Mouse (Mus musculus): ENCODE data around the gene Pigk.

DNA sequence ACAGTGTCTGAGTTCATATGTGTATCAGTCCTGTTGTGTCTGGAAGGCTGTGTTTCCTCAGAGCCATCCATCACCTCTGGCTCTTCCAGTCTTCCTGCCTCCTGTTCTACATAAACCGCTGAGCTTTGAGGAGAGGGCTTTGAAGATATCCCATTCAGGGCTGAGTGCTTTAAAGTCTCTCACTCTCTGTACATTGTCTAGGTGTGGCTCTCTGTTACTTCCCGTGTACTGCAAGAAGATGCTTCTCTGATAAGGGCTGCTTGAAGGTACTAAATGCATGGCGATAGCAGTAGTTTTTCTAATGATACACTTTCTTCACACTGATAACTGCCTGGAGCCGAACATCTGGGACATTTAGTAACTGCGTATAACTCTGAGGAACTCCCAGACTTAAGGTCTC is 242.1 kb downstream of the Pigk start:
- no peak for TF ChIP-seq CTCF (IDR thresholded peaks at IDR 0.05)
- no peak for TF ChIP-seq POLR2A (IDR thresholded peaks at IDR 0.05; ENCODE audit: insufficient read depth, low read depth, low read length)

Data from heart, adult 2 months (tissue).